Mouse (Mus musculus): Measurements from ENCODE around the gene Cog3.

The Cog3 gene

GRCm38 (mm10) chr14:75761028-75761805 lies 6.9 kb upstream of the Cog3 start:
- DNase-seq (ENCODE audit: low read depth in 1 of 2, low spot score in 2 of 2): no peak

GRCm38 (mm10) chr14:75758401-75758800 lies 4.1 kb upstream of the Cog3 start:
- DNase-seq (ENCODE audit: low read depth in 1 of 2, low spot score in 2 of 2): no peak

GRCm38 (mm10) chr14:75757821-75758220 lies 3.5 kb upstream of the Cog3 start:
- no peak for DNase-seq (ENCODE audit: low read depth in 1 of 2, low spot score in 2 of 2)

- DNase-seq (ENCODE audit: low read depth in 1 of 2, low spot score in 2 of 2): no peak
These were observed 2.7 kb upstream of the Cog3 start for GRCm38 (mm10) chr14:75756971-75757370.

- DNase-seq (ENCODE audit: low read depth in 1 of 2, low spot score in 2 of 2): no peak
These were observed 1.1 kb downstream of the Cog3 start for GRCm38 (mm10) chr14:75753206-75753605.

GRCm38 (mm10) chr14:75751040-75751439 lies 3.3 kb downstream of the Cog3 start:
- no peak for DNase-seq (ENCODE audit: low read depth in 1 of 2, low spot score in 2 of 2)

- DNase-seq (ENCODE audit: low read depth in 1 of 2, low spot score in 2 of 2): no peak
These were observed 5.2 kb downstream of the Cog3 start for GRCm38 (mm10) chr14:75749123-75749522.

- no peak for DNase-seq (ENCODE audit: low read depth in 1 of 2, low spot score in 2 of 2)
These were observed 6.4 kb downstream of the Cog3 start for GRCm38 (mm10) chr14:75747960-75748359.

GRCm38 (mm10) chr14:75741904-75742303 lies 12.4 kb downstream of the Cog3 start:
- no peak for DNase-seq (ENCODE audit: low read depth in 1 of 2, low spot score in 2 of 2)

- DNase-seq (ENCODE audit: low read depth in 1 of 2, low spot score in 2 of 2): no peak
These were observed 18.7 kb downstream of the Cog3 start for GRCm38 (mm10) chr14:75735597-75735996.

- DNase-seq (ENCODE audit: low read depth in 1 of 2, low spot score in 2 of 2): no peak
These were observed 21.7 kb downstream of the Cog3 start for GRCm38 (mm10) chr14:75732631-75733030.

- DNase-seq (ENCODE audit: low read depth in 1 of 2, low spot score in 2 of 2): no peak
These were observed 23.0 kb downstream of the Cog3 start for GRCm38 (mm10) chr14:75731361-75731760.

- no peak for DNase-seq (ENCODE audit: low read depth in 1 of 2, low spot score in 2 of 2)
These were observed 26.2 kb downstream of the Cog3 start for GRCm38 (mm10) chr14:75728111-75728510.

GRCm38 (mm10) chr14:75727046-75727445 lies 27.3 kb downstream of the Cog3 start:
- no peak for DNase-seq (ENCODE audit: low read depth in 1 of 2, low spot score in 2 of 2)

- no peak for DNase-seq (ENCODE audit: low read depth in 1 of 2, low spot score in 2 of 2)
These were observed 31.5 kb downstream of the Cog3 start for GRCm38 (mm10) chr14:75722816-75723215.

GRCm38 (mm10) chr14:75721977-75722563 lies 32.2 kb downstream of the Cog3 start:
- peak; percentile 10 to 26 for DNase-seq (ENCODE audit: low read depth in 1 of 2, low spot score in 2 of 2)

- no peak for DNase-seq (ENCODE audit: low read depth in 1 of 2, low spot score in 2 of 2)
These were observed 34.2 kb downstream of the Cog3 start for GRCm38 (mm10) chr14:75720121-75720520.

- no peak for DNase-seq (ENCODE audit: low read depth in 1 of 2, low spot score in 2 of 2)
These were observed 37.9 kb downstream of the Cog3 start for GRCm38 (mm10) chr14:75716410-75716809.

GRCm38 (mm10) chr14:75713661-75714060 lies 40.7 kb downstream of the Cog3 start:
- no peak for DNase-seq (ENCODE audit: low read depth in 1 of 2, low spot score in 2 of 2)

GRCm38 (mm10) chr14:75712687-75713086 lies 41.6 kb downstream of the Cog3 start:
- DNase-seq (ENCODE audit: low read depth in 1 of 2, low spot score in 2 of 2): no peak

GRCm38 (mm10) chr14:75711731-75712130 lies 42.6 kb downstream of the Cog3 start:
- DNase-seq (ENCODE audit: low read depth in 1 of 2, low spot score in 2 of 2): no peak

GRCm38 (mm10) chr14:75708986-75709385 lies 45.3 kb downstream of the Cog3 start:
- DNase-seq (ENCODE audit: low read depth in 1 of 2, low spot score in 2 of 2): no peak

- no peak for DNase-seq (ENCODE audit: low read depth in 1 of 2, low spot score in 2 of 2)
These were observed 46.5 kb downstream of the Cog3 start for GRCm38 (mm10) chr14:75707771-75708170.
